Mouse (Mus musculus) liver (tissue): Measurements from ENCODE around the gene Stpg1.

ENCODE experiments used
- DNase-seq: peaks from one replicate; pipeline ENCODE4 v3.0.0-alpha.2; 2020; ENCODE audit warnings: mixed read lengths

The Stpg1 gene

DNA sequence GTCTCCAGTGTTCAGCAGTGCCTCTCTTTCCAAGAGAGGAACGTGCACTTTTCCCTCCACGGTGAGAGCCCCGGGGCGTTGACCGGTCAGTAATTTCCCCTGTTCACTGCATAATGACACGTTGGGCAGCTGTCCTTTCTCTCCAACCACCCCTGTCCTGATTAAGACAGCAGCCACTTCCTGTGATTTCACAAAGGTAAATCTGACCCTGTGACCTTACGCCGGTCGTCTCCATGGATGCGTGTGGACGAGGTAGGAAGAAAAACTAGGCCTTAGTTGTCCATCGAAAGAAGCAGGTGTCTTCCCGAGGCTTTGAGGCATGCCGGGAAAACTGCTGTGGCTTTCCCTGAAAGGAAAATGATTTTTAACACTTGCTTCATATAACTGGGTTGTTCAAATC lies 20.3 kb downstream of the Stpg1 start:
- DNase-seq: no peak

DNA sequence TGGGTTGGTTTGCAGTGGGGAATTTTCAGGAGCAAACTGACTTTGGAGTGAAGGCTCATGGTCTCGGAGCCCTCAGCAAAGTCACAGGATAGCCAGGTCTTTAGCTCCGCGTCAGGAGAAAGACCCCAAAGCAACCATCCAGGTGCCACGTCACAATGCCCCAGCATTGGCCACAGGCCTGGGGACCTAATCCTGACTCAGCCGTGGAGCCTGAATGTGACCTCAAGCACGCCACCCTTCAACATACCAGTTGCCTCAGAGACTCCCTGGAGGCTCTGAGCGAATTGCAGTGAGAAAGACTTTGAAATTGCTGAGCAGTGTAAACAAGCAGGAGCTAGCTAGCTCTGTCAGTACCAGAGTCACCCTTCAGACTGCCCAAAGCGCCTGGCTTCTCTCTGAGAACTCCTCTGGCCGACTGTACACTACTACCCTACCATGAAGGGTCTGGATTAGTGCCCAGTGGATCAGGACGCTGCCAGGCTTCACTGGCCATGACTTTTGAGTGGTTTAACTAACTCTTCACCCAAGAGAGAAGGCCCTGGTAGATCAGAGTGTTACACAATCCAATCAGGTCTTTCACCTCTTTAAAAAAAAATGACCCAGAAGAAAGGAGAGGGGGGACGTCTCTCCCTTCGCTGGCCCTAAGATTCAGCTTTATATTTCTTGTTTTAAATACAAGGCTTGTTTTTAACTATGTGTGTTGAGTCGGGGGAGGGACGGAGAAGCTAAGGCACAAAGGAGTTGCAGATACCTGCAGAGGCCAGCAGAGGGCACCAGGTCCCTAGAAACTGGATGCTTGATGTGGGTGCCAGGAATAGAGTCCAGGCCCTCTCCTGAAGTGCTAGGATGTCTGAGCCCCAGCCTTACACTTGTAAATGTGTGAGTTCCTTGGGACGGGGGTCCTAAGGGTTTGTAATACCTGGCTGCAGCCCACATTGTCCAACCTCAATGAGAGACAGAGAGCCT lies 22.0 kb downstream of the Stpg1 start:
- DNase-seq: peak; percentile 63

DNA sequence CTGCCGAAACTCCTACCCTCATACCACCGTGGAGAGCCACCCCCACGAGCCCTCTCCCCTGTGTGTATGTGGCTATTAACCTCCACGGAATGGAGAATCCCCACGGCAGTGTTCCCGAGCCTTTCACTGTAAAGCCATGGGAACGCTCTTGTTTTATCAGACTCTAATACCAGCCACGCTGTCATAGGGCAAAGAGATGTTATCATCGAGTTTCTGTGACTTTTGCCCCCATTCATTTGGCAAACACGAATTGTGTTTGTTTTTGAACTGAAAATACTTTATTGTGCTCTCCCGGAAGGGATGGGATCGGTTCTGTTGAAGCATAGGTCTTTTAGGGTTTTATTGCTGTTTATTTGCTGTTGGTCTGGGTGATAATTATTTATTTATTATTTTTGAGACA lies 23.5 kb downstream of the Stpg1 start:
- no peak for DNase-seq

DNA sequence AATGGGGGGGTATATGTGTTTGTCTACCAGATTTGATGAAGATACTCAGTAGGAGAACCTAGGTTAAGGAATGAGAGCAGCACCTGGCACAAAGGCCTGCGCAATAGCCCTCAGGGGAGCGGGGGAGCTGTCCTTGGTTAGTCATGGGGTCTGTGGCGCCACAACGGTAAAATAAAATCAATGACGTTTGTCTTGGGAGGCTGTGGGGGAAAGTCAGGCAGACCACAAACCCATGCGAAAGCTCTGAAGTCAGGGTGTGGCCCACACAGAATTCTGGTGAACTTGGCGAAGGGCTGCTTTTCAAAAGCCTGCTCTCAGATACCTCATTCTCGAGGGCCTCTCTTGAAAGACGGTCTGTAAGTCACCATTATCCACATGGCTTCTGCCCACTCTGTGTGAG lies 25.8 kb downstream of the Stpg1 start:
- DNase-seq: no peak

DNA sequence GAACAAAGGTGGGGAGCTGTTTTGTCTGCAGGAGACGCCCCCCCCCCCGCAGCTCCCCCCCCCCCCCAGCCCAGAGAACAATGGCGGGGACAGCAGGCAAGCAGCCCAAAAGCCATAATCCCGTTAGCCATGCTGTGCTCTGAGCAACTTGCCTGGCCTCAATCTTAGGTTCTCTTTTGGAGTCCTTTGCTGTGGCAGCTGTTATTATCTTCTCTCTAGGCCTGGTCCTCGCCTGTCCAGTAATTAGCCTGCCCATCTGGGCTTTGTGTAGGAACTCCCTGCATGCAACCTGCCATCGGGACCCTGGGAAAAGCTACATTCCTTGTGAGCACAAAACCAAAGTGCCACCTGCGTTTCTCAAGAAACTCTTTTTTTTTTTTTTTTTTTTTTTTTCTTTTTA lies 29.3 kb downstream of the Stpg1 start:
- no peak for DNase-seq

DNA sequence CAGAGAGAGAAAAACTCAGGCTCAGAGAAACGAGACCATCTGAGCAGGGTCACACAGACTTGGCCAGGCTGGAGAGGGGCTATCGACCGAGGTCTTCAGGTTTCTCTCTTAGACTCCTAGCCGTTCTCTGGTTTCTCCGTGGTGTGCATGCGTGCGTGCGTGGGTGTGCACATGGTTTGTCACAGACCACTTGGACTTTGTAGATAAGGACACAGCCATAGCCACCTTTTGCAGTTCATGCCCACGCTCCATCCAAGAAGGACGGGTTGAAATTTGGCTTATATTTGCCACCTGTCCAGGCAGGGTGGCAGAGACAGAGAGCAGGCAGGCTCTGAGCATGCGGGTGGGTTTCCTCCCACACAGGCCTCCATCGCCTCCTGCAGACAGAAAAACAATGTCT lies 30.5 kb downstream of the Stpg1 start:
- no peak for DNase-seq

DNA sequence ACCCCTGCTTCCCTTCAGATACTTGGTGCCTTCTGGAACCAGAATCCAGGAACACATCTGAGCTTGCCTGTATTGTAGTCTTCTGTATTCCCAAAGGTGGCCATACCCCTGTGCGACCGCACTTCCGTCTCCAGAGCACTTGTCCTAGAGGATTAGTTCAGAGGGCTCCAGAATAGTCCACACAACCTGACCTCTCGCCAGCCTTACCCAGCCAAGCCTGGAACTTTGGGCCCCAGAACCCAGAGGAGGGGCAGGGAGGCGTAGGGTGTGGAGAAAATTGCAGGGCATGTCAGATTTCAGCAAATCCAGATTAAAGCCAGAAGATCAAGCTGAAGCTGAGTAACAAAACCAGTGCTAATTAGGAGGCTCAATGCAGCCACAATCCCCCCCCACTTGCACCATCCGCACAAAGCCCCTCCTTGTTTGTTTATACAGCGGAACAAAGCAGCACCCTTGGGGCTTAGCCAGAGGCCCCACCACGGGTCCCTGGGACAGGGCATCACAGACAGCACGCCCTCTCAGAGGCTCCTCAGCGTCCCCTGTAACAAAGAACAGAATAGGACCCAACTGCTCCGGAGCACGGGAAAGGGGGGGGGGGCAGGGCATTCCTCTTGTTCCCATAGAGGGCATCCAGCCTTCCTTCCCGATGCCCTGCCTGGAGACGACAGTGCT lies 31.6 kb downstream of the Stpg1 start:
- no peak for DNase-seq

DNA sequence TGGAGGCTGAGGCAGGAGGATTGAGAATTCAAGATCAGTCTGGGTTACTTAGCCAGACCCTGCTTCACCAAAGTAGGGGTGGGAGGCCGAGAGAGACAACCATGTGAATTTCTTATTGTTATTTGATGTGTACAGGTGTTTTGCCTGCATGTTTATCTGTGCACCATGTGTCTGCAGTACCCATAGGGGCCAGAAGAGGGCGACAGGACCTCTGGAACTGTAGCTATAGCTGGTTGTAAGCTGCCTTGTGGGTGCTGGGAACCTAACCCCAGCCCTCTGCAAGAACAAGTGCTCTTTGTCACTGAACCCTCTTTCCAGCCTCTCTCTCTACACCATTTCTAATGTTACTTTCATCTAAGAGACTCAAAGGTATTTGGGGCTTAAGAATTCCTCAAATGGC lies 35.7 kb downstream of the Stpg1 start:
- DNase-seq: no peak

DNA sequence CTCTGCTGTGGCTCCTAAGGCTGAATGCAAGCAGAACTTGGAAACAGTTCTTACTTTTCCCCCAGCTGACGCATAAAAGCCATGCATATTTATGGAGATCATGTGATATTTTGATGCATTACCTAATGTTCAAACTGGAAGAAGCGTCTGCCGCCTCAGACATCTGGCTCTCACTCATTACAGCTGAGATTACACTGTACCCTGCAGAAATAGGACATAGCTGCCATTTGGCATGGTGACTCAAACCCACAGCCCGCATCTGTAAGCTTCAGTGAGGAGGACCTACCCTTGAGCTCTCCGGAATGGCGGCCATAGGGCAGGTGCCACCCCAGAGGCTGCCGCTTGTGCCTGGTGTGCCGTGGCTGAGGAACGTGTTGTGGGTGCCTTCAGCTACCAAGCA lies 36.6 kb downstream of the Stpg1 start:
- no peak for DNase-seq

DNA sequence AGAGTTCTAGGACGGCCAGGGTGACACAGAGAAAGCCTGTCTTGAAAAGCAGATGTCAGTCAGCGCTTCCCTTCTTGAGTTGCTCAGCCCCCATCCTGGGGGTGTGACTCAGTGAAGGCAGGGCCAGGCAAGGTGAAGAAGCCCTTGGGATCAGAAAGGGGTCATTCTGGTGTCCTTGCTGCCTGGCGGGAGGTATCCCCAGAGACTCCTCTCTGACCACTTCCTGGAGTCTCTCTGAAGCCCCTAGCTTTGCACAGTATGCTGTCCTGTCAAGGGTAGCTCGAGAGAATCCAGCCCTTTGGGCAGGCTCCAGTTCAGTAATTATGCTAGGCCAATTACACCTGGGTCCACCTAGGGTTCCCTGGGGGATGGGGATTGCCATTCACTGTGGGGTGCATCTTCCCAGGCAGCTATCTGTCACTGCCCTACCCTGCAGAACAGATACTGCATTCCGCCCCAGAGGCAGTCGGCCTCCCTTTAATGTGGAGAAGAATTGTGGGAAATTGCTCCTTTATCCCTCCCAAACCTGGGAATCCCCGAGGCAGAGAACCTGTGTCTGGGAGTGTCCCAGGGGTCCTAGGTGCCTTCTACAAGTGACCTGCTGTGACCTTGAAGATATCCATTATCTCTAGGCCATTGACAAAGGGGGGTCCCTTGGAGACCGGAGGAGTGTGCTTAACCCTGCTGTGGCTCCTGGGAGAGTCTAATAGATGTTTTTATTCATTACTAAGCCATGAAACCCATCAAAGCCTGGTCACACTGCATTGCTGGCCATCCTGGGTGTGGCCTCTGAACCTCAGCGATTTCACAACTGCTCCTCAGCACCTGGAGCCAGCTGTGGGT lies 37.4 kb downstream of the Stpg1 start:
- DNase-seq: no peak

DNA sequence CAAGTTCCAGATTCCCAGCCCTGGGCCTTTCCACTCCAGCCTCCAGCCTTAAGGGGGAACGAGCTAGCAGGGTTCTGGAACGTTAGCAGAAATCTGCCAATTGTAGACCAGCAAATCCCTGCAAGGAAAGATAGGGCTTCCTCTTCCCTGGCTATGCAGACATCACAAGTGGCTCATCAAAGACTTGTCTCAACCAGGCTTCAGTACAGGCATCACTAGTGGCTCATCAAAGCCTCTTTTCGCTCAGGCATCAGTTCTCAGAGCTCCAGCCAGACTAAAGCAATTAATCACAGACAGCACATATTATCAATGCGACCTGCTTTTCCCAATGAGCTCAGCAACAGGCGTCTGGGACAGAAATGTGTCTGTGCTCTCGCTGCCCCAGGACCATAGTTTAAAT lies 38.4 kb downstream of the Stpg1 start:
- DNase-seq: no peak

DNA sequence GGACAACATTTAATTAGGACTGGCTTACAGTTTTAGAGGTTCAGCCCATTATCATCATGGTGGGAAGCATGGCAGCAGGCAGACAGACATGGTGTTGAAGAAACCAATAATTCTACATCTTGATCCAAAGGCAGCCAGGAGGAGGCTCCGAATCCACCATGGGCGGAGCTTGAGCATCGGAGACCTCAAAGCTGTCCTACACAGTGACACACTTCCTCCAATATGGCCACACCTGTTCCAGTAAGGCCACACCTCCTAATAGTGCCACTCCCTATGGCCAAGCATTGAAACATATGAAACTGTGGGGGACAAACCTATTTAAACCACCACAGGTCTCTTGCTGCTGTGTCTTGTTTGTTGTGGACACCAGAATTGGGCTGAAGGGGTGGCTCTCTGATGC lies 40.4 kb downstream of the Stpg1 start:
- DNase-seq: no peak

DNA sequence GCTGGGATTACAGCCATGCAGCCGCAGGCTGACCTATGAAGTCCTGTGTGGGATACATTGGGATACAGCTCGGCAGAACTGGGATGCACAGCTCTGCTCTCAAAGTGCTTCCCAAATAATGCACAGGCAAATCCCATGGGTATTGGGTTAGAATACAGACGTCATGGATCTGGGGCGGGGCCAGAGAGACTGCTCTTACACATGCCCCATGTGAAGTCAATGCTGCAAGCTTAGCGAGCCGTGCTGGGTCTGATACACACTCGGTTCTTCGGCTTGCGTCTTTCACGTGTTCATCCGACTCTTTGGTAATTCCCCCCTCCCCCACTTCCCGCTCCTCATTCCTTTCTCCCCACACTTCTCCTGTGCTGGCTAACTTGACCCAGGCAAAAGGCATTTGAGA lies 44.5 kb downstream of the Stpg1 start:
- DNase-seq: no peak

DNA sequence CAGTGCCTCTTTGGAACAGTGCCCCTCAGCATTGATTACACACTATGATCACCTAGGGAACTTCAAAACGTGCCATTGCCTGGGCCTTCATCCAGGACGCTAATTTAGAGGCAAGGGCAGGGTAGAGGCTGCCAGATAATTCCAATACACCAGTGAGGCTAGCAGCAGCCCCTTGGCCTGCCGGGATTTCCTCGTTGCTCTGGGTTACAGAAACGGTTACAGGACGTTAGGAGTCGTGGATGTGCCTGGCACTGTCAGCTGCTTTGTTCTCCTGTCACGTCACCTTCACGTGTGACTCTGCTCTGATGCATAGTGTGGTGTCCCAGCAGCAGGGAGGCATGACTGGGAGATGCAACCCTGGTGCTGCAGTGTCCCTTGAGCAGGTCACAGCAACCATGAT lies 45.5 kb downstream of the Stpg1 start:
- no peak for DNase-seq

DNA sequence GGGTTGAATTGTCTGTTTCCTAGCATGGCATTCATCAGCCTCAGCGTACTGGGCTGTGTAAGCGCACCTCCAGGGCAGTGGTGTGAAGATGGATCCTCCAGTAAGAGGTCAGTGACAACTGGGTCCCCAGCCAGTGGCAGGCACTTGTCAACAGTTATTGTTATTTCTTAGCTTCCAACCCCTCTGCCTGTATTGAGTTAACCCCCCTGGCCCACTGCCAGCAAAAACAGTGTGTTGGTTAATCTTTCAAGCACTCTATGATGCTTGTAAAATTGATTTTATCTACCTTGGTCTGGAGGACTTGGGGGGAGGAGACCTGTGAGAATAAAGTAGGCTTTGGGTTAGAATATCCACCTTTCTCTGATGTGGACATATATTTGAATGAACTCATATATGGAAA lies 49.7 kb downstream of the Stpg1 start:
- DNase-seq: no peak

DNA sequence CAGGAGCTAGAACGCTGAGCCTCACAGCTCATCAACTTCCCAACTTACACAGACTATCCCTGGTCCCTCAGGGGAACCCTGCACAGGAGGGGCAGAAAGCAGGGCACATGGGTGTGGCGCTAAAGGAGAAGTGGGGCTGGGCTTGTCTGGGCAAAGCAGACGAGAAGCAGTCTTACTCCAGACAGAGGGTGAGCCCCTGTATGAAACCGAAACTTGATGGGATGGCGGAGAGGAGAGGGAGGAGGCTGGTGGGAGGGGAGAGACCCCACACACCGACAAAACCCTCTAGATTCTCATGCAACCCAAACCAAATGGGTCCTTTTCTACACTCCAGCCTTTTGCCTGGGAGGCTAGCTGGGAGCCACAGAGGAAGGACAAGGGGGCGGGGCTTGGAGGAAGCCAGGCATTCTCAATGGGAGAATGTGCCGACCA lies 50.5 kb downstream of the Stpg1 start:
- no peak for DNase-seq

DNA sequence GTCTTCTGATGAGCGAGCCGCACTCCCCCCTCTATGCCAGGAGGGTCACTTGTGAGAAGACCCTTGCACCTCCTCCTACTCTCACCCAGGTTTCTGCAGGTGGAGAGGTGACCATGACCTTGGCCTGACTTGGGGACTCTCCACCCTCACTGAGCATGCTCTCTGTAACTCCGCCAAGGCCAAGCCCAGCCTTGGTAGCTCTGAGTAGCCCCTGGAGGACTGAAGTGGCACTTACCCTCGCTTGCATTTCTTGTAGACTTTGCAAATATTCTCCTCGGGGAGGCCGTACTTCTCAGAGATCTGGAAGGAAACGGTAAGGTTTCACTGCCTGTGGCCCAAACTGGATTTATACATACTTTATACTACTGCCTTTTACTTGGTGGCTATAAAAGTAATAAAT lies 51.4 kb downstream of the Stpg1 start:
- no peak for DNase-seq

DNA sequence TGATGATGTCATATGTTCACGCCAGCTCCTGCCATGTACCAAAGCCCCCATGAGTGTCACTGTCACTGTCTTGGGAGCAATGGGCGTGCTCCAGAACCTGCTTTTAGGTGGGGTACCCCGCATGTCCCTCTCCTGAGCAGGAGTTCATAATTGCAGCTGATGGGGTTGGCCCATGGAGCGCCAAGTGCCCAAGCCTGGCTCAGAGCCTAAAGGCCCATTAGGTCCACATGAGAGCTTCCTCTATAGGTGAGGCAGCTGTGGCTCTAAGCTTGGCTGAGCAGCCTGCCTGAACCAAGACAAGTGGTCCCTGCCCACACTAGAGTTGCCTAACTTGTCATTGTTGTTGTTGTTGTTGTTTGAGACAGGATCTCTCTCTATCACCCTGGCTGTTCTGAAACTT lies 52.2 kb downstream of the Stpg1 start:
- no peak for DNase-seq

DNA sequence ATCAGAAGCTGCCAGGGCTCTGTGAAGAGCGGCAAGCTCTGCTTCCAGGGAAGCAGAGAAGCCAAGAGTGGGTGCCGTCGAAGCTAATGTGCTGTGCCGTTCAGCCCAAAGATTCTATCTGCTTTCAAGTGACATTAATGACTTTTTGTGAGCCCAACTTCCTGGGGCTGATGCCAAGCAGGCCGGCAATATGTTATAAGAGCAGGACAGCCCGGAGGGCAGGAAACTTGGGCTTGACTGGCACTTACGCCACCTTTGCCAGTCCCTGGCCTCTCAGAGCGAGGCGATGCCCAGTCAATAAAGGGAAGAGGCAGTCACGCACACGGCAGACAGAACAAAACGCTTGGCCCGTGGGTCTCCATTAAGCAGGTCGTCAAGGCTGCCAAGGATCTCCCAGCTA lies 53.0 kb downstream of the Stpg1 start:
- no peak for DNase-seq

DNA sequence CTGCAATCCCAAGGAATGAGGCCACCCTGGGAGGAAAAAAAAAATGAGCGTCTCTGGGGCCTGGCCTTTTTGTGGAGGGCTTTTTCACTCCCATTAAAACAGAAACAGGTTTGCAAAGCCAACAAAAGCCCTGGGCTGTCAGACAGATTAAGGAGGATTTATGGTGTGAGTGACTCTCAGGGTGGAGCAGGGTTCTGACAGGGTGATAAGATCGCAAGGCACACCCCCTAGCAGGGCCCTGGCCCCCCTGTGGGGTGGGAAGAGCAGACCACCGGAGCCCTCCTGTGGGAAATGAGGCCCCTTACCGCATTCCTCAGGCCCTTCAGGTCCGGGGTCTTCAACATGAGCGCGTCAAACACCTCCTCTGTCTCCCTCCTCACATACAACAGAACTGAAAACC lies 53.5 kb downstream of the Stpg1 start:
- no peak for DNase-seq

DNA sequence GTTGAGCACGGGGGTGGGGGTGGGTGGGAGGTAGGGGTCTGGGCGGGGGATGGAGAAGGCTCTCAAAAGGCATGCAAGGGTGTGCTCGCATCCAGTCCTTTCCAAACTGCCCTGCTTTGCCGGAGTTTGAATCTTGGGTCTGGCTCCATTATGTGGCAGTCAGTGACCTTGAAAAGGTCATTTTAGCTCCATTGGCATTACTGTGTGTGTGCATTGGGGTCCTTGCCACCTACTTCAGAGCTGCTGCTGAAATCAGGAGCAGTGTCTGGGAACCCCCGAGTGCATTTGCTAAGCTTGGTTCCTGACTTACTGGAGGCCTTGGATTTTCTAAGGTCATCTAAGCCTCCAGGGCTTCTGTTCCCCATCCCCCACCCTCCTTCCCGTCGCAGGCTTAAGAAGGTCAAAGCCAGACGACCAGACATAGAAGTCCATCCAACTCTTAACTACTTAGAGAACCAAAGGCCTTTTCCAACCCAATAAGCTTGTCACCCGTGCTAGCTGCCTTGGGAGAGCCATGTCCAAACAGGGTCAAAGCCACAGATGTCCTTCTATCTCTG lies 54.0 kb downstream of the Stpg1 start:
- no peak for DNase-seq

DNA sequence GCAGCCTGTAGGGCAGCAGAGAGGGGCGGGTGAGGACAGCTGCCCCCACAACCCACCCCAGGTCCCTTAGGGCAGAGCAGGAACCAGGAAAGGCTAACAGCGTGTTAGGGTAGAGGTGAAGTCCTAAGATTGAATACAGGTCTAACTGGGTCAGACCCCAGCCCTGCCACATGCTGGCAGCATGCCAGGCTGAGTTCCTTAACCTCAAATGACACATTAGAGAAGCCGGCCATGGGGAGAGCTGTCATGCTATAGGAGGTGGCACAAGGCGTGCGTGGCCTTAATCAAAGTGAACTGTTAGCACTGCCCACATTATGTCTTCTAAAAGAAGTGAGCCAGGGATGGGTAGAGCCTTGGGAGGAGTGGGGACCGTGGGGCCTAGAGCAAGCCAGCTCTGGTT lies 54.7 kb downstream of the Stpg1 start:
- no peak for DNase-seq

DNA sequence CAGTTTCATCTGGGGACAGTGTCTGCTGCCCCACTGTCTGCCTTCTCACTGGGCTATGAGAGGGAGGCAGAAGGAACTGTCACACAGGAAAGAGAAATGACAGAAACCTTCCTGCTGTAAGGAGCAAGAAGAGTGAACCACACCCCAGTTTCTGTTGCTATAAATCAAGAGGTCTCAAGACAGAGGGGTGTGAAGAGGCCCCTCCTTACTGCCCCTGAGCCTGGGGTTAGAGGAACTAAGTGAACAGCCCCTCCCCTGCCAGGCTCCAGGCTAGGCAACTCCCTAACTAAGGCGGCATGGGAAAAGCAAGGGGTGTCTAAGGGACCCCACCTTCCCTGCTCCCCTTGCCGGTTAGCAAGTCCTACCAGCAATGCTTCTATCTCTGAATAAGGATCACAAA lies 69.2 kb downstream of the Stpg1 start:
- no peak for DNase-seq
